Mouse (Mus musculus): Measurements from ENCODE around the gene Oas1h. TPM values are rescaled to one million over a fixed set of nuclear protein-coding genes. Genes with fewer than 3 reads are reported as not detected.
A peak's percentile ranks its signal among the peaks of the same experiment; 100 is the strongest.

The Oas1h gene
- not detected in 2 replicates for polyA plus RNA-seq (2012; rRNA removed)

GRCm38 (mm10) chr5:120861121-120861520 lies at the start of gene Oas1h:
Oas1h (plus strand) TSS chr5:120861421.
- TF ChIP-seq POLR2A (IDR thresholded peaks at IDR 0.05; ENCODE audit: borderline replicate concordance, extremely low read depth, low read depth, low read length): no peak
- TF ChIP-seq CTCF (IDR thresholded peaks at IDR 0.05; ENCODE audit: insufficient read depth, low read length): no peak
- 46% methylated on average over 4 of the region's 4 CpGs for WGBS
- H3K4me3 ChIP-seq (replicated peaks; ENCODE audit: extremely low read depth, low read depth, low read length): no peak within 1 kb of the TSS
- DNase-seq: no peak
- no peaks in the 10 kb centered on the region for H3K4me1 ChIP-seq (ENCODE audit: control insufficient read depth, insufficient read depth, low read length)

- Histone ChIP-seq H3K4me1 (ENCODE audit: control insufficient read depth, insufficient read depth, low read length) (peaks cover 6% of the 10 kb centered on the region; the same call in 1 of the 2 replicates), H3K4me3 (replicated peaks; ENCODE audit: extremely low read depth, low read depth, low read length) (peak within 1 kb of the TSS; percentile 79)
- TF ChIP-seq CTCF (IDR thresholded peaks at IDR 0.05; ENCODE audit: insufficient read depth, low read length) (no peak), POLR2A (IDR thresholded peaks at IDR 0.05; ENCODE audit: borderline replicate concordance, extremely low read depth, low read depth, low read length) (peak; percentile 82; the same call in 1 of the 2 replicates)
- DNase-seq: peak; percentile 82
- 2% methylated on average over 18 of the region's 18 CpGs for WGBS
Observed at GRCm38 (mm10) chr5:120811951-120812819, 49.0 kb upstream of the Oas1h start, which contains the start of gene Oas1c. Oas1c (minus strand) TSS chr5:120812514.

- DNase-seq: no peak
- WGBS: 55% methylated on average over 6 of the region's 6 CpGs
- H3K4me1 ChIP-seq (ENCODE audit: control insufficient read depth, insufficient read depth, low read length): peaks cover 6% of the 10 kb centered on the region; the same call in 1 of the 2 replicates
- H3K4me3 ChIP-seq (replicated peaks; ENCODE audit: extremely low read depth, low read depth, low read length): peak overlapping the region; percentile 67
- TF ChIP-seq POLR2A (IDR thresholded peaks at IDR 0.05; ENCODE audit: borderline replicate concordance, extremely low read depth, low read depth, low read length) (no peak), CTCF (IDR thresholded peaks at IDR 0.05; ENCODE audit: insufficient read depth, low read length) (no peak)
Observed at GRCm38 (mm10) chr5:120813023-120813422, 48.2 kb upstream of the Oas1h start.

GRCm38 (mm10) chr5:120815949-120816348 lies 45.3 kb upstream of the Oas1h start:
- DNase-seq: peak; percentile 20
- H3K4me3 ChIP-seq (replicated peaks; ENCODE audit: extremely low read depth, low read depth, low read length): no peak overlapping the region
- H3K4me1 ChIP-seq (ENCODE audit: control insufficient read depth, insufficient read depth, low read length): peaks cover 6% of the 10 kb centered on the region; the same call in 1 of the 2 replicates
- 60% methylated on average over 3 of the region's 3 CpGs for WGBS
- TF ChIP-seq CTCF (IDR thresholded peaks at IDR 0.05; ENCODE audit: insufficient read depth, low read length) (peak; percentile 48), POLR2A (IDR thresholded peaks at IDR 0.05; ENCODE audit: borderline replicate concordance, extremely low read depth, low read depth, low read length) (no peak)

GRCm38 (mm10) chr5:120818999-120819398 lies 42.2 kb upstream of the Oas1h start:
- Histone ChIP-seq H3K4me1 (ENCODE audit: control insufficient read depth, insufficient read depth, low read length) (no peaks in the 10 kb centered on the region), H3K4me3 (replicated peaks; ENCODE audit: extremely low read depth, low read depth, low read length) (no peak overlapping the region)
- DNase-seq: no peak
- no peak for TF ChIP-seq CTCF (IDR thresholded peaks at IDR 0.05; ENCODE audit: insufficient read depth, low read length)
- TF ChIP-seq POLR2A (IDR thresholded peaks at IDR 0.05; ENCODE audit: borderline replicate concordance, extremely low read depth, low read depth, low read length): no peak

- WGBS: 60% methylated on average over 4 of the region's 4 CpGs
- H3K4me3 ChIP-seq (replicated peaks; ENCODE audit: extremely low read depth, low read depth, low read length): no peak overlapping the region
- no peaks in the 10 kb centered on the region for H3K4me1 ChIP-seq (ENCODE audit: control insufficient read depth, insufficient read depth, low read length)
- TF ChIP-seq POLR2A (IDR thresholded peaks at IDR 0.05; ENCODE audit: borderline replicate concordance, extremely low read depth, low read depth, low read length): no peak
- TF ChIP-seq CTCF (IDR thresholded peaks at IDR 0.05; ENCODE audit: insufficient read depth, low read length): no peak
- DNase-seq: no peak
Observed at GRCm38 (mm10) chr5:120831031-120831430, 30.2 kb upstream of the Oas1h start.

- no peaks in the 10 kb centered on the region for H3K4me1 ChIP-seq (ENCODE audit: control insufficient read depth, insufficient read depth, low read length)
- no peak for DNase-seq
- TF ChIP-seq POLR2A (IDR thresholded peaks at IDR 0.05; ENCODE audit: borderline replicate concordance, extremely low read depth, low read depth, low read length): no peak
- 15% methylated on average over 17 of the region's 17 CpGs for WGBS
- no peak overlapping the region for H3K4me3 ChIP-seq (replicated peaks; ENCODE audit: extremely low read depth, low read depth, low read length)
Observed at GRCm38 (mm10) chr5:120833335-120834280, 27.6 kb upstream of the Oas1h start.

GRCm38 (mm10) chr5:120836731-120837585 lies 24.3 kb upstream of the Oas1h start:
- TF ChIP-seq CTCF (IDR thresholded peaks at IDR 0.05; ENCODE audit: insufficient read depth, low read length) (peak; percentile 59), POLR2A (IDR thresholded peaks at IDR 0.05; ENCODE audit: borderline replicate concordance, extremely low read depth, low read depth, low read length) (no peak)
- no peaks in the 10 kb centered on the region for H3K4me1 ChIP-seq (ENCODE audit: control insufficient read depth, insufficient read depth, low read length)
- H3K4me3 ChIP-seq (replicated peaks; ENCODE audit: extremely low read depth, low read depth, low read length): no peak overlapping the region
- DNase-seq: peak; percentile 47
- WGBS: 12% methylated on average over 8 of the region's 8 CpGs
